Mouse (Mus musculus) heart, embryonic 12.5 days (tissue): ENCODE measurements at regions not wholly inside any gene's neighbourhood (a gene's known extent, or its start where the extent isn't known, plus 50 kb on each side); places are given as distances from the start of the nearest gene placed in this dataset.

Experiments
- ATAC-seq: fragments of 200-750 bp; cut with Nextera tagmentation; 2 replicates; pipeline ENCODE4 v1.8.0; 2017; ENCODE audit warnings: moderate TSS enrichment, moderate library complexity; ENCODE audit not compliant: insufficient number of reproducible peaks, low FRiP score
- H3K27ac ChIP-seq: fragments of 300-500 bp; sonication (generic); 2 replicates; pipeline ENCODE4 v1.5.1; 2016; ENCODE audit warnings: mild to moderate bottlenecking, moderate library complexity; ENCODE audit not compliant: poor library complexity, severe bottlenecking
- H3K27me3 ChIP-seq: fragments of 300-500 bp; sonication (generic); replicated peaks from 2 replicates; pipeline ENCODE4 v1.6.1; 2016; ENCODE audit warnings: mild to moderate bottlenecking, moderate library complexity
- H3K36me3 ChIP-seq: fragments of 300-500 bp; sonication (generic); 2 replicates; pipeline ENCODE4 v1.6.1; 2016; ENCODE audit warnings: mild to moderate bottlenecking, moderate library complexity
- H3K4me1 ChIP-seq: fragments of 300-500 bp; sonication (generic); replicated peaks from 2 replicates; pipeline ENCODE4 v1.6.1; 2016; ENCODE audit warnings: mild to moderate bottlenecking
- H3K4me2 ChIP-seq: fragments of 300-500 bp; sonication (generic); 2 replicates; pipeline ENCODE4 v1.6.1; 2016; ENCODE audit warnings: mild to moderate bottlenecking, moderate library complexity
- H3K4me3 ChIP-seq: fragments of 300-500 bp; sonication (generic); 2 replicates; pipeline ENCODE4 v1.5.1; 2016; ENCODE audit warnings: mild to moderate bottlenecking
- H3K9ac ChIP-seq: fragments of 300-500 bp; sonication (generic); 2 replicates; pipeline ENCODE4 v1.6.1; 2016; ENCODE audit warnings: mild to moderate bottlenecking, moderate library complexity
- H3K9me3 ChIP-seq: fragments of 300-500 bp; sonication (generic); replicated peaks from 2 replicates; pipeline ENCODE4 v1.6.1; 2016; ENCODE audit warnings: mild to moderate bottlenecking, moderate library complexity
- WGBS: fragments of 180-500 bp; shearing (Covaris S2); methylation state at CpG from one replicate; pipeline ENCODE4 v1.1.7; 2016; 5-methylcytosine and 5-hydroxymethylcytosine counted together

DNA sequence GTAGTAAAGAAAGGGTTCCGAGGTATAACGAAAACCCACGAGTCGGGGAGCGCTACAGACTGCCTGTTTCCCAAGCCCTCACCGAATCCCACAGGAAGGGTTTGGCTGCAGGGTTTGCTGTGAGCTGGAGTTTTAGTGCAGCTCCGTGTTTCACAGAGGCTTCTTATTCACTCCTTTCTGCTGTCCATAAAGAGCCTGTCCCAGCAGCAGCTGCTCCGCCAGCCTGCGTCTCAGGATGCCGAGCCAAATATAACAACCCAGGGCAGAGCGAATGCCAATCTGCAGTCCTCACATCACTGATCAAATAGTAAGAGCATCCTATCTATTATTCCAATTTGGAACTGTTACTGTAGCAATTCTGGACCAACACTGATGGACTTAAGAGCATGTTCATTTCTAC lies 110.7 kb upstream of the Mpp6 start:
- no peak overlapping the region for H3K9ac ChIP-seq
- 71% methylated on average over 11 of the region's 11 CpGs for WGBS
- no peak overlapping the region for H3K27ac ChIP-seq
- H3K4me2 ChIP-seq: no peak overlapping the region
- ATAC-seq: no peak
- H3K9me3 ChIP-seq: no peaks in the 10 kb centered on the region
- H3K4me1 ChIP-seq: no peaks in the 10 kb centered on the region
- H3K4me3 ChIP-seq: no peak overlapping the region
- no peaks in the 10 kb centered on the region for H3K36me3 ChIP-seq
- H3K27me3 ChIP-seq: peaks cover 4% of the 10 kb centered on the region; the same call in 1 of the 2 replicates

GRCm38 (mm10) chr6:50008074-50008473 lies 102.0 kb upstream of the Mpp6 start:
- Histone ChIP-seq H3K27ac (no peak overlapping the region), H3K9ac (no peak overlapping the region), H3K4me1 (peaks cover 15% of the 10 kb centered on the region), H3K4me2 (no peak overlapping the region), H3K4me3 (no peak overlapping the region), H3K27me3 (no peaks in the 10 kb centered on the region), H3K36me3 (no peaks in the 10 kb centered on the region), H3K9me3 (no peaks in the 10 kb centered on the region)
- ATAC-seq: no peak
- 67% methylated on average over 4 of the region's 4 CpGs for WGBS

DNA sequence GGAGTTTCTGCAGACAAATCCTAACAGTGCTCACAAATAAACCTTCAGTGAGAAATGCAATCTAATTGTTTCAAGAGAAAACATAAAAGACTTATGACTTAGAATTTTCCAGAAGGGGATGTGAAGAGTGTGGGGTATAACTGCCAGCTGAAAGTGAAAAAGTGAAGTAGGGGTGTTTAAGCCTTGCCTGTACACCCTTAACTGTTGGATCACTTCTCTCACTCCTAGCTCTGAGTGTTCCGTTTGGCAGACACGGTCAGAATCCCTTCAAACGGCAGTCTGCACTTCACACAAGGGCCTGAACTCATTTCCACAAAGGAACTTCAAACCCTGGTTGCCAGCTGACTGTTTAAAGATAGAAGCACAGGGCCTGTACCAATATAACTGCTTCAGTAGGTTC lies 101.2 kb upstream of the Mpp6 start:
- Histone ChIP-seq H3K9ac (no peak overlapping the region), H3K4me2 (no peak overlapping the region), H3K4me3 (no peak overlapping the region), H3K36me3 (no peaks in the 10 kb centered on the region), H3K9me3 (no peaks in the 10 kb centered on the region), H3K27ac (no peak overlapping the region), H3K27me3 (no peaks in the 10 kb centered on the region), H3K4me1 (peaks cover 15% of the 10 kb centered on the region)
- WGBS: 27% methylated on average over 3 of the region's 3 CpGs
- ATAC-seq: no peak

GRCm38 (mm10) chr6:50009339-50009738 lies 100.7 kb upstream of the Mpp6 start:
- Histone ChIP-seq H3K4me3 (no peak overlapping the region), H3K27ac (no peak overlapping the region), H3K9me3 (no peaks in the 10 kb centered on the region), H3K36me3 (no peaks in the 10 kb centered on the region), H3K4me2 (no peak overlapping the region), H3K4me1 (peaks cover 15% of the 10 kb centered on the region), H3K9ac (no peak overlapping the region), H3K27me3 (no peaks in the 10 kb centered on the region)
- no peak for ATAC-seq
- 46% methylated on average over 7 of the region's 7 CpGs for WGBS

GRCm38 (mm10) chr6:50009856-50010255 lies 100.2 kb upstream of the Mpp6 start:
- Histone ChIP-seq H3K4me2 (no peak overlapping the region), H3K4me3 (no peak overlapping the region), H3K4me1 (peaks cover 15% of the 10 kb centered on the region), H3K9me3 (no peaks in the 10 kb centered on the region), H3K27me3 (no peaks in the 10 kb centered on the region), H3K9ac (no peak overlapping the region), H3K36me3 (no peaks in the 10 kb centered on the region), H3K27ac (no peak overlapping the region)
- ATAC-seq: no peak
- 66% methylated on average over 5 of the region's 5 CpGs for WGBS

DNA sequence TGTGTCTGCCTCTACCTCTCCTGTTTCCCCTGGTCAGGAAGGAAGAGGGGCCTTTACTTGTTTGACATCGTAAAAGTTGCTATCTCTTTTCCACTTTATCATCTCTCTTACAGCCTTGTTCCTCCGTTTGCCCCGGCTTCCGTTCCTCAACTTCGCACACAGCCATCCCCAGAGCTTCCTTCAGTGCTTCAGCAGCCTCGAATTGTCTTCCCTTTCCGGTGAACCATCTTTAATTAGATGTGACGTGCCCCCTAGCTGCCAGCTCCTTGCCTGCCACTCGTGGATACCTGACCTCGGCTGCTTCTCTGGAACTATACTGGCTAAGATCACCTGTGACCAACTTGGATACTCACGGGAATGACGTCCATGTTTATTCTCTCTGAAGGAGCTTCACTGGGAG lies 99.0 kb upstream of the Mpp6 start:
- Histone ChIP-seq H3K4me2 (no peak overlapping the region), H3K4me1 (peaks cover 15% of the 10 kb centered on the region), H3K27ac (no peak overlapping the region), H3K9me3 (no peaks in the 10 kb centered on the region), H3K9ac (no peak overlapping the region), H3K36me3 (no peaks in the 10 kb centered on the region), H3K27me3 (no peaks in the 10 kb centered on the region), H3K4me3 (no peak overlapping the region)
- ATAC-seq: no peak
- WGBS: 67% methylated on average over 12 of the region's 12 CpGs

- no peaks in the 10 kb centered on the region for H3K9me3 ChIP-seq
- peaks cover 15% of the 10 kb centered on the region for H3K4me1 ChIP-seq
- H3K9ac ChIP-seq: no peak overlapping the region
- H3K36me3 ChIP-seq: no peaks in the 10 kb centered on the region
- no peaks in the 10 kb centered on the region for H3K27me3 ChIP-seq
- H3K4me2 ChIP-seq: no peak overlapping the region
- WGBS: 70% methylated on average over 5 of the region's 5 CpGs
- H3K27ac ChIP-seq: no peak overlapping the region
- no peak for ATAC-seq
- H3K4me3 ChIP-seq: no peak overlapping the region
These were observed 98.1 kb upstream of the Mpp6 start for GRCm38 (mm10) chr6:50011746-50012453.

GRCm38 (mm10) chr6:50013067-50013466 lies 97.0 kb upstream of the Mpp6 start:
- Histone ChIP-seq H3K27ac (no peak overlapping the region), H3K27me3 (no peaks in the 10 kb centered on the region), H3K4me3 (no peak overlapping the region), H3K4me1 (peaks cover 15% of the 10 kb centered on the region), H3K9ac (no peak overlapping the region), H3K4me2 (no peak overlapping the region), H3K36me3 (no peaks in the 10 kb centered on the region), H3K9me3 (no peaks in the 10 kb centered on the region)
- ATAC-seq: no peak
- WGBS: 79% methylated on average over 5 of the region's 5 CpGs

DNA sequence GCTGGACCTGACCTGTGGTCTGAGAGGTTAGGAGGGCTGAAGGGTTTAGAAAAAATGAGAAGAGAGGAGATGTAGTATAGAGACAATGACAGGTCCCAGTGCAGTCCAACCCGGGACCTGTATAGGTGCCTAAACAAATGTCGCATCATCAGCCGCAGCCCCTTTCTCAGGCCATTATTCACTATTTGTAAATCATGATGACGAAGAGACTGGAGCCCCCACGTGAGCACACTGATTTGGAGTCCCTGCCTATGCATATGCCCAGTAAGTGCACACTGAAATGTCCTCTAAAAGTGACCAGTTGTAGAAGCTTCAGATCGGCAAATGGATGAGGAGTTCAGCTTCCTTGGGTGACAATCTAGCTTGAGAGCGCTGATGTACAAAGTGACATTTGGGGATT lies 96.2 kb upstream of the Mpp6 start:
- H3K4me2 ChIP-seq: no peak overlapping the region
- no peaks in the 10 kb centered on the region for H3K9me3 ChIP-seq
- no peak overlapping the region for H3K9ac ChIP-seq
- WGBS: 85% methylated on average over 7 of the region's 7 CpGs
- H3K27ac ChIP-seq: no peak overlapping the region
- no peak overlapping the region for H3K4me3 ChIP-seq
- no peaks in the 10 kb centered on the region for H3K27me3 ChIP-seq
- peaks cover 13% of the 10 kb centered on the region for H3K4me1 ChIP-seq
- no peak for ATAC-seq
- H3K36me3 ChIP-seq: no peaks in the 10 kb centered on the region

- no peaks in the 10 kb centered on the region for H3K36me3 ChIP-seq
- H3K9me3 ChIP-seq: no peaks in the 10 kb centered on the region
- no peak for ATAC-seq
- H3K4me2 ChIP-seq: no peak overlapping the region
- no peak overlapping the region for H3K4me3 ChIP-seq
- peaks cover 5% of the 10 kb centered on the region for H3K4me1 ChIP-seq
- no peak overlapping the region for H3K9ac ChIP-seq
- H3K27me3 ChIP-seq: no peaks in the 10 kb centered on the region
- WGBS: 82% methylated on average over 6 of the region's 6 CpGs
- no peak overlapping the region for H3K27ac ChIP-seq
These were observed 82.1 kb upstream of the Mpp6 start for GRCm38 (mm10) chr6:50027981-50028380.

GRCm38 (mm10) chr6:50029895-50030515 lies 80.0 kb upstream of the Mpp6 start:
- no peak for ATAC-seq
- H3K9me3 ChIP-seq: no peaks in the 10 kb centered on the region
- no peak overlapping the region for H3K4me2 ChIP-seq
- H3K36me3 ChIP-seq: no peaks in the 10 kb centered on the region
- no peaks in the 10 kb centered on the region for H3K27me3 ChIP-seq
- H3K27ac ChIP-seq: no peak overlapping the region
- no peak overlapping the region for H3K9ac ChIP-seq
- peaks cover 13% of the 10 kb centered on the region for H3K4me1 ChIP-seq
- H3K4me3 ChIP-seq: no peak overlapping the region
- WGBS: 51% methylated on average over 10 of the region's 10 CpGs

- Histone ChIP-seq H3K4me3 (no peak overlapping the region), H3K36me3 (no peaks in the 10 kb centered on the region), H3K27ac (no peak overlapping the region), H3K27me3 (no peaks in the 10 kb centered on the region), H3K9ac (no peak overlapping the region), H3K4me1 (peaks cover 13% of the 10 kb centered on the region), H3K4me2 (no peak overlapping the region), H3K9me3 (no peaks in the 10 kb centered on the region)
- WGBS: 68% methylated on average over 5 of the region's 5 CpGs
- no peak for ATAC-seq
These were observed 78.7 kb upstream of the Mpp6 start for GRCm38 (mm10) chr6:50031356-50031755.
